Mouse (Mus musculus) frontal cortex, postnatal 36 days (tissue): ENCODE measurements around the gene Tmcc2.

Experiments used
- DNase-seq, 2 experiments: peaks; one replicate each; pipeline ENCODE4 v3.0.0; 2022; ENCODE audit warnings: low spot score in 2 of 2

The Tmcc2 gene

GRCm38 (mm10) chr1:132390691-132391579, at the start of gene Tmcc2:
Gene Tmcc2, minus strand, starts transcription at chr1:132391281.
- no peak for DNase-seq

DNA sequence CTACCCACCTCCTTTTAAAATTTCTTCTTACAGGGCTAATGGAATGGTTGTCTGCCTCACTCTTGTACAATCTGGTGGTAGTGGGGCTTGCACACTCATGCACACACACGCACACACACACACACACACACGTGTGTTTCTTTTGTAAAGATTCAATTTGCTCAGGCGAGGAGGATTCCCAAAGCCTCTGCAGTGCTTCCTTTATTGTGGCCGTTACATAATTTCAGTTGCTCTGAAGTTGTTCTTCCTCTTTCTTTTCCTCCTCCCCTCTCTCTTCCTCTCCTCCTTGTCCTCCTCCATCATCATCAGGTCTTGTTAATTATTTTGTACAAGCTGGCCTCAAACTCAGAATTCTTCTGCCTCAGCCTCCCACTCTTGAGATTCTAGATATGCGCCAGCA, 46.3 kb upstream of the Tmcc2 start:
- no peak for DNase-seq

- no peak for DNase-seq
Observed at GRCm38 (mm10) chr1:132436960-132437359, 45.9 kb upstream of the Tmcc2 start.

- no peak for DNase-seq
Observed at GRCm38 (mm10) chr1:132436320-132436958, 45.4 kb upstream of the Tmcc2 start.

DNA sequence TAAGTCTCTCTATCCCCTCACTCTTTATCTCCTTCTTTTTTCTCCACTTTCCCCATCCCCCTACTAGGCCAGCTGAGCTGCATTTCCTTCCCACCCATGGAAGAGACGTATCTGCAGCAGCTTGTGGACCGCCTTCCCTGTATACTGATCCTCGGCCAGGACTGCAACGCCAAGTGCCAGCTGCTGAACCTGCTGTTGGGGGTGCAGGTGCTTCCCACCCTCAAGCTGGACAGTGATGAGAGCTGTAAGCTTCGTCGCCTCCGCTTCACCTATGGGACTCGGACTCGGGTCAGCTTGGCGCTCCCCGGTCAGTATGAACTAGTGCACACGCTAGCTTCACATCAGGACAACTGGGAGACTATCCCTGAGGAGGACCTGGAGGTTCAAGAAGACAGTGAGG, 43.0 kb upstream of the Tmcc2 start:
- no peak for DNase-seq

- DNase-seq = no peak
Observed at GRCm38 (mm10) chr1:132433349-132433748, 42.3 kb upstream of the Tmcc2 start.

- peak; percentile 41 to 42 for DNase-seq
Observed at GRCm38 (mm10) chr1:132431716-132432115, 40.6 kb upstream of the Tmcc2 start.

DNA sequence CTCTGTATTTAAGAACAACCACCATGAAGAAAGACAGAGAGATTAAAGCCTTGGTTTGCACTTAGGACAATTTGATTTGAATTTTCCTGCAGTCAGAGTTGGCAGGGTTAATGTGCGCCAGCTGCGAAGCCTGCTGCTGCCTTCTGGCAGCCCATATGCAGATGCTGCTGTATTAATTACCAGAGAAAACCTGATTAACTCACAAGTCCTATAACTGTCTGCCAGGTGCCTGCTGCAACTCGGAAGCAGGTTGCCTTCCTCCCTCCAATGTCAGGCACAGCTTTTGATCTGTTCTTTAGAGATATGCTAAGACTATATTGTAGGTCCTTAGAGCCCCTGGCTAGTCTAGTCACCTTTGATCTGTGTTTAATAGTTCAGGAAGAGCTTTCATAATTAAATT, 39.7 kb upstream of the Tmcc2 start:
- peak in 1 of 2 experiments; percentile 36 for DNase-seq

DNA sequence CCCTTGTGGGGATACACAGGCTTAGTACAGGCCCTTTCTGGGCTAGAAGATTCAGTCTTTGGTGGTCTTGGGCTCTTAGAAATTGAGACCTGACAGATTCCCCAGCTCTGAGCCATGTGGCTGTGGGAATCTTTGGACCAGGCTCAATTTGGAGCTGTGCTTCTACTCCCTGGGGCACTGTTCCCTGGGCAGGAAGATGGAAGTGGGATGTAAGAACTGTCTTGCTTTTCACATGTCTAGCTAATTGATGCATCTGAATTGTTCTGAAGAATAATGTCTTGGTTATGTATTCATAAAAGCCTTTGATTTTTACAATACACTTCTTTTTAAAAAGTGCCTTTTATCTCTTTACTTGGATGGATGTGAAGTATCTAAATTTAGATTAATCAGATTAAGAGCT, 34.5 kb upstream of the Tmcc2 start:
- DNase-seq = no peak

DNA sequence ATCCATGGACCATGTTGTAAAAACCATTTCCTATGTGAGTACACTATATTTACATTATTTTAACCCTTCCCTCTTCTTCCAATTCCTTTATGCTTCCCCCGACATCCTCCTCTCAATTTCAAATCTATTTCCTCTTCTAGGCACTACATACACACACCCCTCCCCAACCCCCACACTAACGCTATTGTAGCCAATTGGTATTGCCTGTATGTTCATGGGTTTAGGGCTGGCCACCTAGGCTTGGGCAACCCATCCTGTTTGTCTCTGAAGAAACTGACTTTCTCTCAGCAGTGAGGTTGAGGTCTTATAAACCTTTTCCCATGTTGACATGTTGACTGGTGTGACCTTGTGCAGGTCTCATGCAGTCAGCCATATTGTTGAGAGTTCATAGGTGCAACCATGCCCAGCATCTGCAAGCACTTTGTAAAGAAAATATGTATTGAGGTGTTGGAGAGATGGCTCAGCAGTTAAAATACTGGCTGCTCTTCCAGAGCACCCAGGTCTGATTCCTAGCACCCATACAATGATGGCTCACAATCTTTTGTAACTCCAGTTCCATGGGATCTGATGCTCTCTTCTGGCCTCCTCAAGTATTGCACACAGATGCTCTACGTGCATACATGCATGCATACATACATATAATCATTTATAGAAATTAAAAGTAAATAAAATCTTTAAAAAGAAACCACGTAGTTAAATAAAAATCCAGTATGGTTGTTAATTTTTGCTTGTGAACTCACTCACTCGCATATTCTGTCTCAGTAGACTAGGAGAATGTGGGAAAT, 32.0 kb upstream of the Tmcc2 start:
- no peak for DNase-seq

GRCm38 (mm10) chr1:132420662-132421061, 29.6 kb upstream of the Tmcc2 start:
- DNase-seq = no peak

- DNase-seq = no peak
Observed at GRCm38 (mm10) chr1:132420206-132420605, 29.1 kb upstream of the Tmcc2 start.

- DNase-seq = peak; percentile 90 to 93
Observed at GRCm38 (mm10) chr1:132417319-132418251, 26.5 kb upstream of the Tmcc2 start, which contains the start of gene Dstyk. Gene Dstyk, plus strand, starts transcription at chr1:132417555.

- no peak for DNase-seq
Observed at GRCm38 (mm10) chr1:132416943-132417290, 25.8 kb upstream of the Tmcc2 start.

- DNase-seq = no peak
Observed at GRCm38 (mm10) chr1:132416244-132416942, 25.3 kb upstream of the Tmcc2 start.

DNA sequence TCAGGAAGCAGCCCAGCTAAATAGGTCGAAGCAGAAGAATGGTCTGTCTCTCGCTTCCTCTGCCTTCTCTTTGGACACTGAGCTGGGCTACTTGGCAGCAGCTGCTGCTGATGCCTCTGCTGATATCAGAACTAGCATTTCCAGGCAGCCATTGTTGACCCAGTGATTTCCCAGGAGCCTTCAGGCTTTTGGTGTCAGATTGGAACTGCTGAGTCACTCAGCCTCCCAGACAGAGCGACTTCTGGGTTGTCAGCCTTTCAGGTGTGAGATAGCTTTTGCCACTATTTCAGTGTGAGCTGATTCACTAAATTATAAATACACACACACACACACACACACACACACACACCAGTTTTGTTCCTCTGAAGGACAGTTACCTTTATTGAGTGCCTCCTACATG, 19.6 kb upstream of the Tmcc2 start:
- DNase-seq = no peak

DNA sequence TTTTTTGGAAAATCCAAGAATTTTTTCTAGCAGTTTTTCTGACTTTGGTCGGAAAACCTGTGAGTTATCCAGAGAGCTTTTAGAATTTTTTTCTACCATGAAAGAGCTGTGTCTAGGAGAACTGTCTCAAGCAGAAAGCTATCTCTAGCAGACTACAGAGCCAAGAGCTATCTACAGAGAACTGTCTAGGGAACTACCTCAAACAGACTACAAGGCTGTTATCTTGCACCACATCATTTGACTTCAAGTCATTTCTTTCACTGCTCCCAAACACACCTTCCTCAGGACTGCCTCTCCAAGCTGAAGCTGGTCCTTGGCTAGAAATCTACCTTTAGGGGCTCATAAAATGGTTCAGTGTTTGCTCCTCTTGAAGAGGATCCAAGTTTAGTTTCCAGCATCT, 10.8 kb upstream of the Tmcc2 start:
- DNase-seq = no peak

DNA sequence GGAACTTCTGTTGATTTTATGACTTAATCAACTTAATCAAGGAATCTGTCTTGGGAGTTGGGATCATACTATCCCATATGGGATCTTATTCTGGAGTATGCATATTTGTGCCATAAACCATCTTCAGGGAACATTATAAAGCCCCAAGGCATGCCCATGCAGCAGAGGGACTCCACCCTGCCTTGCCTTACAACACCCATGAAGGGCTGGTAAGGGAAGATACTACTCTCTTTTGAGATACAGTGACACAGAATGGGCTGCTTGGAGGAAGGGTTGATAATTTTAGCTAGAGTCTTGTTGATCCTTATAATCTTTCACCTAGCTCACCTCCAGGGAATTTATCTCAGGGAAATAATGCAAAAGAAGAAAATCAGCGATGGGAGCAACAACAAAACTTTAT, 9.5 kb upstream of the Tmcc2 start:
- DNase-seq = no peak

DNA sequence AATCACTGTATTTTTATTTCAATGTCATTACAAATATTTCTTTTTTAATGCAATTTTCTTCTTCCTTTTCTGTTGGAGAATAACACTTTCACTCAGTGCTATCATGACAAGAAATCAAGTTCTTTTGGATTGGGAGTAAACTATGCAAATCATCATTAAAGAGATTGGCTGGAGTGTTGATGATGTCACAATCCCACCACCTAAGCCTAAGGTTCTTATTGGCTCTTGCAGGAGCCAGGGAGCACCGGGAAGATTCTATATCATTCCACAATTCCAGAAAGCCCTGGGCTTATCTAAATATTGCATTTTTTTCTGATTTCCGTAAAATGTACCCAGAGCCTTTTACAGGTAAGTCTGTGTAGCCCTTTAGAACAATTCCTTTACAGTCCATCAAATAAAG, 5.6 kb upstream of the Tmcc2 start:
- DNase-seq = no peak

- DNase-seq = no peak
Observed at GRCm38 (mm10) chr1:132392872-132393271, 1.8 kb upstream of the Tmcc2 start.

DNA sequence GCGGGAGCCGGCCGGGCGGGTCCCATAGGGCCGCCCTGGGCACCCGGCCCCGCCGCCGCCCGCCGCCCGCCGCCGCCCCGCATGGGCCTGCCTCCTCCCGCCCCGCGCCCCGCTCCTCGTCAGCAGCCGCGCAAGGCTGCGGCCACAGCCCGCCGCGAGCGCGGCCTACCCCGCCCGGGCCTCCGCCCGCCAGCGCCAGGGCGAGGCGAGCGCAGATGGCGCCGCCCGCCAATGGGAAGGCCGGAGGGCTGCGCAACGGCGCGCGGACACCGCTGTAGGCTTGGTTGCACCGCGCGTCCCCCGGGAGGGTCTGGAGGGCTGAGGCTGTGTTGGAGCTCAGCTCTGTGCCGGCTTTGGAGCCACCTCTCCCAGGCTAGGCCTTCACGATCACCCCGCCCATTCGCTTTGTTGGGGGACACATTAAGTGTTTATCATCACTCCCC, 520 bp upstream of the Tmcc2 start:
- DNase-seq = peak; percentile 71 to 73
